Comparison of ENCODE assay signal across 8 mouse cellular contexts in the genomic region with DNA sequence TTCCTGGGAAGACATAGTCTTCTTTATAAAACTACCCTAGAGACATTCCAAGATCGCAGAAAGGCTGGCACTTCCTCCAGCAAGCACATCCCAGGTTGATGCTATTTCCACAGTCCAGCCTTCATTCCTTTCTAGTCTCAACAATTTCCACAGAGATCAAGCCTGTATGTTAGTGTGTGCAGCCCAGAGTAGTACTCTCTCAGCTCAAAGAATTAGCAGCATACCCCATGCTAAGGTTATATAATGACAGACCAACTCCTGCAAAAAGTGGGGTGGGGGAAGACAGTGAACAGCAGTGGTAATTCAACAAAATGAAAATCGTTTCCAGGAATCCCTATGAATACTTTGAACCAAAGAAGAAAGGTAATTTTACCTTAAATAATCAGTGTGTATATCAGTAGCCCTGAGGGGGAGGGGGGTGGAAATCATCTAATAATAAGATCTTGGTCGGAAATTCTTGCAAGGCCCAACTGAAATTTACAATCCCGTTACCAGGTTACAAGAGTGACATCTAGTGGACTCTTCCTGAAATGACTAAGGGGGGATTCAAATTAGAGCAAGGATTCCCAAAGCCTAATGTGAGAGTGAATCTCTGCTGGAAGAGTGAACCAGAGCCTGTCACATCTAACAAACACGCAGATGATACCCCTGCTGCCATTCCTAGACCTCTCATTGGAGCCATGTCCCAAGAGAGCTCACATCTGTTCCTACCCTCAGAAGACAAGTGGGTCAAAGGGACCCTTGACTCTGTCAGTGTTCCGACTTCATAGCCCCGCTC.
DNase-seq lines count a peak whose midpoint lies in the region; TF ChIP-seq lines count a peak whose summit lies in the region.

No protein-coding gene starts in this region.

- intact Hi-C loops in heart, postnatal 25 days (cut with DNase I): loop anchor here (5.0 kb wide), 1 partner anchor 1425 kb away; no protein-coding TSS in a partner anchor

- no peak overlapping the region for H3K4me3 ChIP-seq in olfactory bulb, adult 2 months (ENCODE audit: insufficient read depth, low read depth, low read length)

- no peak for TF ChIP-seq POLR2A in brain, embryonic 14.5 days (IDR thresholded peaks at IDR 0.05; ENCODE audit: borderline replicate concordance, extremely low read depth, insufficient read depth, insufficient read length, poor library complexity, severe bottlenecking)
- no peak for TF ChIP-seq POLR2A in olfactory bulb, adult 2 months (IDR thresholded peaks at IDR 0.05; ENCODE audit: insufficient read depth, low read depth, low read length)

- WGBS in olfactory bulb, adult 2 months: 41% methylated on average over 7 of the region's 7 CpGs

- TF ChIP-seq CTCF in brain, embryonic 14.5 days (IDR thresholded peaks at IDR 0.05; ENCODE audit: borderline replicate concordance, extremely low read depth, insufficient read depth, insufficient read length): peak; percentile 63
- no peak for TF ChIP-seq CTCF in olfactory bulb, adult 2 months (IDR thresholded peaks at IDR 0.05; ENCODE audit: insufficient read depth, low read depth, low read length)

- H3K27ac ChIP-seq in olfactory bulb, adult 2 months (ENCODE audit: insufficient read depth, low read depth, low read length): peak overlapping the region; percentile 62; the same call in 1 of the 2 replicates

- peak; percentile 64 for DNase-seq in heart, adult 11 months
- DNase-seq in heart, postnatal 25 days (ENCODE audit: low spot score): no peak
- DNase-seq in A20 (ENCODE audit: low read depth, low spot score): peak; percentile 14
- peak; percentile 86 for DNase-seq in brain, embryonic 14.5 days (ENCODE audit: low read depth)
- peak; percentile 62 for DNase-seq in forelimb bud, embryonic 11.5 days (ENCODE audit: low read depth, low spot score)
- peak; percentile 9 to 30 for DNase-seq in layer of hippocampus, postnatal 10 days (ENCODE audit: low spot score in 2 of 2)
- no peak for DNase-seq in T-cell, adult 2 months (ENCODE audit: low spot score)

- H3K4me1 ChIP-seq in olfactory bulb, adult 2 months (ENCODE audit: control insufficient read depth, insufficient read depth, low read length): no peaks in the 10 kb centered on the region

Comparison
In these comparisons a context has a peak if more than half of its experiments do, and no peak if none do; other contexts are left out.
1. DNase-seq: peak in heart, adult 11 months (single experiment), A20 (single experiment), brain, embryonic 14.5 days (single experiment), forelimb bud, embryonic 11.5 days (single experiment) and layer of hippocampus, postnatal 10 days (2 of 2); none in heart, postnatal 25 days (single experiment) and T-cell, adult 2 months (single experiment).